Mouse (Mus musculus) stomach, postnatal 0 days (tissue): ENCODE results near the gene Gm38392.

Experiments used
- CTCF ChIP-seq: IDR thresholded peaks from 2 replicates; pipeline ENCODE4 v1.5.1; 2016; ENCODE audit warnings: antibody characterized with exemption, low read depth, mild to moderate bottlenecking, moderate library complexity
- EP300 ChIP-seq: optimal IDR thresholded peaks from 2 replicates; pipeline ENCODE3; 2016; ENCODE audit warnings: antibody characterized with exemption

GRCm38 (mm10) chr3:88224929-88225328 lies 62.1 kb downstream of the Gm38392 start:
- TF ChIP-seq CTCF, result no peak
- no peak for TF ChIP-seq EP300
